Mouse (Mus musculus) myocyte (in vitro differentiated cells): ENCODE data around the gene Slc25a27. TPM values are rescaled to one million over a fixed set of nuclear protein-coding genes. Genes with fewer than 3 reads are reported as not detected.

Source experiments
- H3K27me3 ChIP-seq: one replicate; pipeline ENCODE4 v1.6.1; 2011; ENCODE audit not compliant: control insufficient read depth, insufficient read depth, insufficient read length
- H3K36me3 ChIP-seq: one replicate; pipeline ENCODE4 v1.6.1; 2011; ENCODE audit not compliant: control insufficient read depth, insufficient read depth
- H3K4me2 ChIP-seq: one replicate; pipeline ENCODE4 v1.6.1; 2011; ENCODE audit warnings: low read depth, control low read depth
- H3K4me3 ChIP-seq: one replicate; pipeline ENCODE4 v1.5.1; 2011; ENCODE audit warnings: mild to moderate bottlenecking, control low read depth, moderate library complexity
- H3K79me2 ChIP-seq: one replicate; pipeline ENCODE4 v1.6.1; 2011; ENCODE audit not compliant: control insufficient read depth, insufficient read depth
- H3ac ChIP-seq: one replicate; pipeline ENCODE4 v1.6.1; 2011; ENCODE audit not compliant: control insufficient read depth, insufficient read length
- CEBPB ChIP-seq: IDR thresholded peaks from 2 replicates; pipeline ENCODE4 v1.6.1; 2011; ENCODE audit warnings: mild to moderate bottlenecking, moderate library complexity; ENCODE audit not compliant: poor library complexity, insufficient read depth, severe bottlenecking
- E2F4 ChIP-seq: IDR thresholded peaks from one replicate; pipeline ENCODE4 v1.6.1; 2011; ENCODE audit warnings: mild to moderate bottlenecking, control low read depth, moderate library complexity; ENCODE audit not compliant: insufficient read depth
- MAX ChIP-seq: IDR thresholded peaks from one replicate; pipeline ENCODE4 v1.6.1; 2011; ENCODE audit warnings: low read depth, mild to moderate bottlenecking, control low read depth
- MYOD1 ChIP-seq, 3 experiments: IDR thresholded peaks; one replicate each; pipeline ENCODE4 v1.6.1; 2011; ENCODE audit warnings: control low read depth in 2 of 3, low read depth in 2 of 3, mild to moderate bottlenecking in 2 of 3, moderate library complexity in 1 of 3; ENCODE audit not compliant: insufficient read length in 2 of 3, control insufficient read depth in 1 of 3
- MYOG ChIP-seq, 3 experiments: IDR thresholded peaks; one replicate each; pipeline ENCODE4 v1.6.1; 2011; ENCODE audit warnings: control low read depth in 2 of 3, low read depth in 2 of 3, mild to moderate bottlenecking in 2 of 3; ENCODE audit not compliant: insufficient read length in 2 of 3, control insufficient read depth in 1 of 3, insufficient read depth in 1 of 3
- POLR2A ChIP-seq: IDR thresholded peaks from one replicate; pipeline ENCODE4 v1.6.1; 2011; ENCODE audit warnings: low read depth, mild to moderate bottlenecking, control low read depth, moderate library complexity; ENCODE audit not compliant: insufficient read length
- POLR2AphosphoS2 ChIP-seq: IDR thresholded peaks from one replicate; pipeline ENCODE4 v1.6.1; 2011; ENCODE audit warnings: low read depth, control low read depth; ENCODE audit not compliant: insufficient read length
- REST ChIP-seq: IDR thresholded peaks from one replicate; pipeline ENCODE4 v1.6.1; 2011; ENCODE audit warnings: mild to moderate bottlenecking, control low read depth, moderate library complexity; ENCODE audit not compliant: insufficient read depth, insufficient read length
- SRF ChIP-seq: IDR thresholded peaks from one replicate; pipeline ENCODE4 v1.6.1; 2011; ENCODE audit warnings: low read depth; ENCODE audit not compliant: control insufficient read depth, insufficient read length
- TCF12 ChIP-seq: IDR thresholded peaks from one replicate; pipeline ENCODE4 v1.6.1; 2011; ENCODE audit warnings: mild to moderate bottlenecking, control low read depth; ENCODE audit not compliant: poor library complexity, insufficient read depth, severe bottlenecking
- TCF3 ChIP-seq: IDR thresholded peaks from one replicate; pipeline ENCODE4 v1.6.1; 2011; ENCODE audit warnings: low read depth, control low read depth; ENCODE audit not compliant: insufficient read length
- USF1 ChIP-seq: IDR thresholded peaks from one replicate; pipeline ENCODE4 v1.6.1; 2011; ENCODE audit warnings: low read depth, mild to moderate bottlenecking, control low read depth, moderate library complexity
- polyA plus RNA-seq: library from polyadenylated mRNA; unstranded; fragments of >200 nt; fragmentation: generic; extraction: Trizol; gene quantifications from one replicate; pipeline ENCODE4 v1.2.1, GENCODE M21; 2012; ENCODE audit warnings: missing spikeins

Gene Slc25a27
- polyA plus RNA-seq = 1.1 TPM

GRCm38 (mm10) chr17:43666576-43667289 is at the start of gene Slc25a27:
TSS of gene Slc25a27 (minus strand) at chr17:43667214.
- Histone ChIP-seq H3K27me3 (no peaks in the 10 kb centered on the region), H3K79me2 (no peaks in the 10 kb centered on the region), H3K4me3 (peak within 1 kb of the TSS; percentile 55), H3ac (no peak within 1 kb of the TSS), H3K4me2 (peak within 1 kb of the TSS; percentile 89), H3K36me3 (no peaks in the 10 kb centered on the region)
- TF ChIP-seq MAX (no peak), REST (no peak), POLR2A (peak; percentile 32), MYOG (IDR thresholded peaks at IDR 0.05; ENCODE audit: control insufficient read depth in 1 of 3, insufficient read depth in 1 of 3, insufficient read length in 2 of 3, low read depth in 2 of 3) (no peak)

GRCm38 (mm10) chr17:43716601-43717000 is 49.6 kb upstream of the Slc25a27 start:
- no peak overlapping the region for H3ac ChIP-seq
- H3K79me2 ChIP-seq = no peaks in the 10 kb centered on the region
- TF ChIP-seq MAX = no peak
- no peak for TF ChIP-seq REST
- TF ChIP-seq USF1 = no peak
- TF ChIP-seq E2F4 = no peak
- TF ChIP-seq TCF3 = no peak
- TF ChIP-seq MYOD1 (IDR thresholded peaks at IDR 0.05; ENCODE audit: control insufficient read depth in 1 of 3, insufficient read length in 2 of 3, low read depth in 2 of 3) = no peak
- TF ChIP-seq CEBPB = no peak
- TF ChIP-seq TCF12 = no peak
- no peak for TF ChIP-seq MYOG (IDR thresholded peaks at IDR 0.05; ENCODE audit: control insufficient read depth in 1 of 3, insufficient read depth in 1 of 3, insufficient read length in 2 of 3, low read depth in 2 of 3)
- TF ChIP-seq POLR2A = no peak
- TF ChIP-seq SRF = no peak
- TF ChIP-seq POLR2AphosphoS2 = no peak

GRCm38 (mm10) chr17:43714191-43714590 is 47.2 kb upstream of the Slc25a27 start:
- H3ac ChIP-seq = no peak overlapping the region
- TF ChIP-seq USF1 (no peak), E2F4 (no peak), POLR2A (no peak), MYOG (IDR thresholded peaks at IDR 0.05; ENCODE audit: control insufficient read depth in 1 of 3, insufficient read depth in 1 of 3, insufficient read length in 2 of 3, low read depth in 2 of 3) (no peak), CEBPB (no peak), SRF (no peak), TCF3 (no peak), POLR2AphosphoS2 (no peak), MAX (no peak), MYOD1 (IDR thresholded peaks at IDR 0.05; ENCODE audit: control insufficient read depth in 1 of 3, insufficient read length in 2 of 3, low read depth in 2 of 3) (no peak), REST (no peak), TCF12 (no peak)
- no peaks in the 10 kb centered on the region for H3K36me3 ChIP-seq
- H3K4me2 ChIP-seq = no peak overlapping the region
- H3K4me3 ChIP-seq = no peak overlapping the region
- no peaks in the 10 kb centered on the region for H3K27me3 ChIP-seq
- H3K79me2 ChIP-seq = no peaks in the 10 kb centered on the region

More at GRCm38 (mm10) chr17:43716601-43717000, 49.6 kb upstream of the Slc25a27 start:
- H3K4me2 ChIP-seq = no peak overlapping the region
- no peaks in the 10 kb centered on the region for H3K36me3 ChIP-seq
- no peak overlapping the region for H3K4me3 ChIP-seq
- no peaks in the 10 kb centered on the region for H3K27me3 ChIP-seq

- no peaks in the 10 kb centered on the region for H3K36me3 ChIP-seq
- H3K79me2 ChIP-seq = no peaks in the 10 kb centered on the region
- H3ac ChIP-seq = no peak overlapping the region
- H3K27me3 ChIP-seq = no peaks in the 10 kb centered on the region
- no peak overlapping the region for H3K4me2 ChIP-seq
- TF ChIP-seq REST (no peak), MAX (no peak), MYOD1 (IDR thresholded peaks at IDR 0.05; ENCODE audit: control insufficient read depth in 1 of 3, insufficient read length in 2 of 3, low read depth in 2 of 3) (no peak), USF1 (no peak), POLR2AphosphoS2 (no peak), POLR2A (no peak), E2F4 (no peak), TCF3 (no peak), TCF12 (no peak)
- no peak overlapping the region for H3K4me3 ChIP-seq
These were observed 44.7 kb upstream of the Slc25a27 start for GRCm38 (mm10) chr17:43711557-43712352.
